Mouse (Mus musculus): ENCODE data around the gene Gpr146. TPM values are rescaled to one million over a fixed set of nuclear protein-coding genes. Genes with fewer than 3 reads are reported as not detected.

Gpr146 gene
- total RNA-seq, 2 experiments from 2014 or later, result 41.8 to 46.5 TPM

DNA sequence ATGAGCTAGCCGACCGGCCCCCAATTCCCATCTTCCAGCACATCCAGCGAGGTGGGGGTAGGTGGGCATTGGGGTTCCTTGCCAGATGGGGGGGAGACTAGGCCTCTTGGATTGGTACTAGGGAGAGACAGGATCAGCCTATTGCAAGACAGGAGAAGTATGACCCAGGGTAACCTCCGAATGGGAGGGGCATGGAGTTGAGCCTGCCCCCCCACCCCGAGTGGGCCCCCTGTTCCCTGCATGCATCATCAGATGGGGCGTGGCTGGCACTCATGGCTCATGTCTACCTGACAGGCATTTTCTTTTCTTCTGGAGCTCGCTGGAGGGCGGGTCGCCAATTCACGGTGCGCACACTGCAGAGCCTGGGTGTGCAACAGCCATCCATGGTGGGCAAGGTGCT lies 23.6 kb upstream of the Gpr146 start:
- DNase-seq, result no peak
- intact Hi-C loops (cut with DNase I), result loop anchor here (2.0 kb wide), 1 partner anchor 71 kb away; no protein-coding TSS in a partner anchor

DNA sequence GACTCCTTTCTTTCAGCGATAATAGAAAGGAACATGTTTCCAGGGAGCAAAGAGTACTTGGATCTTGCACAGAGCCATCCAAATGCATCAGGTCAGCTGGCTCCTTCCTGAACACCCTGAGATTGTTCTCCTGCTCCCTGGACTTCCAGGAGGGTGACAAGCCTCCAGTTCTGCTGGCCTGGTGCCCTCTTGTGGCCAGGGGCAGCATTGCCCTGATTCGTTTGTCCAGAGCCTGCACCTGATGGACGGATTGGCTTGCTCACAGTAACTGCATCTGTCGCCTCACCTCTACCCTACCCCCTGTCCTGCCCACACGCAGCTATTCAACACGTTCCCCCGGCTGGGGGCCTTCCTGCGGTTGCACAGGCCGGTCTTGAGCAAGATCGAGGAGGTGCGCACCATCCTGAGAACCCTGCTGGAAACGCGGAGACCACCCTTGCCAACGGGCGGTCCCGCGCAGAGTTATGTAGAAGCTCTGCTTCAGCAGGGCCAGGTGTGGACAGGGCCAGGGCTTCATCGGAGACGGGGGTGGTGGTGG lies 22.2 kb upstream of the Gpr146 start:
- intact Hi-C loops (cut with DNase I), result loop anchor here (1.0 to 2.0 kb wide), 2 partner anchors 23 to 73 kb away; no protein-coding TSS in a partner anchor
- peak; percentile 82 to 90 for DNase-seq

DNA sequence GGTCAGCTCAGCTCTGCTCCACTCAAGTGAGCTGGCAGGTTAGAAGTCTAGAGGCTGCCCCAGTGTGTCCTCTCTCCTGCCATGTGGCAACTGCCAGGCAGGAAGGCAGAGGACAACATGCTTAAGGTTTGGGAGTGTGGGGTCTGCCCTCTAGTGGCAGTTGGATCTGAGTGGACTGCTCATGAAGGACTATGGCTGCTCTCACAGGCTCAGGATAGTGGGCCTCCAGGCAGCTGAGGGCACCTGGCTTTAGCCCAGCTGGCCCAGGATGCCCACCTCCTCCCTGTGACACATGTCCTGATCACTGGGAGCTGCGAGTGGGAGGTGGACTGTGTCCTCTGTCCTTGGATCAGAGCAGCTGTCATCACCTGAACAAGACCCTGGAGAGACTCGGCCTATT lies 18.8 kb upstream of the Gpr146 start:
- DNase-seq, result peak; percentile 48 to 63
- intact Hi-C loops (cut with DNase I), result no loop called here

DNA sequence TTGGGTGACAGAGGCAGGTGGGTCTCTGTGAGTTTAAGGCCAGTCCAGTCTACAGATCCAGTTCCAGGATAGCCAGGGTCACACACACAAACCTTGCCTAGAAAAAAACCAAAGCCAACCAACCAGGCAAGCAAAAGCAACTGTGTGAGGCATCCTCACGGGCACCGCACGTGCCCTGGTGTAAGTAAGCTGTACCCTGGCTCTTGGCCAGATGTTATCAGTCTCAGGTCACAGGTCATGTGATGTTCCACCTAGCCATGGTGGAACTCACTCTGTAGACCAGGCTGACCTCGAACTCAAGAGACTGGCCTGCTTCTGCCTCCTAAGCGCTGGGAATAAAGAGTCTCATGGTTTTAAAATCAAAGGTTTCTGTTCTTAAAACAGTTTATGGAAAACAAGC lies 18.3 kb upstream of the Gpr146 start:
- no peak for DNase-seq
- intact Hi-C loops (cut with DNase I), result no loop called here

DNA sequence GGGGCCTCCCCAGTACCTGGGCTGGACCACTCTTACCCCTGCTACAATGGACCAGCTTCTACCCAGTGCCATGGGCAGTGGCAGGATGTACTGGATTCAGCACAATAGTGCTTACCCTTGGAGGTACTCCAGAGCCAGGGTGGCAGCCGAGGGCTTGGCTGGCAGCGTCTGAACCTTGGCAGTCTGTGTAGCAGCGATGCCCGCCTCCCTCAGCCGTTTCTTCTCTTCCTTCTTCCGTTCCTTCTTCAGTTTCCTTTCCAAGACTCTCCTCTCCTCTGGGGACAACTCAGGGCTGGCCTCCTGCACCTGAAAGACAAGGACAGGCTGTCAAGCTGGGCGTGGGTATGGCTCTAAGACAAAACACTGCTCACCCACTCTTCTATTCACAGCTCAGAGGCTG lies 13.6 kb upstream of the Gpr146 start:
- DNase-seq, result no peak
- intact Hi-C loops (cut with DNase I), result loop anchor here (1.0 to 2.0 kb wide), 3 partner anchors 34 to 140 kb away; no protein-coding TSS in a partner anchor

DNA sequence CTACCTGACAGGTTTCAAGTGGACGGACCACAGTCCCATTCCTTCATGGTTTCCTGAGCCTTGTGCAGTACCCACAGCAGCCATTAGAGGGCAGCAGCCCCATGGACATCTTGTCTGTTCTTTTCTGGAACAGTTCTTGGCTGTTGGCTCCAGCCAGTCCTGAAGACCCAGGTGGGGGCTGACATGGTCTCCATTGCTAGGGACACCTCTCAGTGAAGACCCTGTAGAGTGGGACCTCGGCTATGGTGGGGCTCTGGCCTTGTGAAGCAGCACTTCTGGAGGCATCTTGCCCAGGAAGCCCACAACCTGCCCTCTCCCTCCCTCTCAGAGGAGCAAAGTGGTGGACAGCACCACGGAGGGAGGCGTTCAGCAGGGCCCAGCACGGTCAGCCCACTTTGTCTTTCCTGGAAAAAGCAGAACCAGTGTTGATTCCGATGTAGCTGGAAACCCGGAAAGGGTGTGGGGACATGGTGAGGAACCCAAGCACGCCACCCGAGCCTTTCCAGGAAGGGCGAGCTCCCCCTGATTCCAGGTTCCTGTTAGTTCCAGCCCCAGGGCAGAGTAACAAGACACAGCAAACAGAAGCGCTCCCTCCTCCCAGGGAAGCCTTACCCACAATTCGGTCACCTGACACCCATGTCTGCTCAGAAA lies 13.1 kb upstream of the Gpr146 start:
- intact Hi-C loops (cut with DNase I), result loop anchor here (1.0 to 2.0 kb wide), 3 partner anchors 34 to 140 kb away; no protein-coding TSS in a partner anchor
- peak; percentile 91 to 95 for DNase-seq

DNA sequence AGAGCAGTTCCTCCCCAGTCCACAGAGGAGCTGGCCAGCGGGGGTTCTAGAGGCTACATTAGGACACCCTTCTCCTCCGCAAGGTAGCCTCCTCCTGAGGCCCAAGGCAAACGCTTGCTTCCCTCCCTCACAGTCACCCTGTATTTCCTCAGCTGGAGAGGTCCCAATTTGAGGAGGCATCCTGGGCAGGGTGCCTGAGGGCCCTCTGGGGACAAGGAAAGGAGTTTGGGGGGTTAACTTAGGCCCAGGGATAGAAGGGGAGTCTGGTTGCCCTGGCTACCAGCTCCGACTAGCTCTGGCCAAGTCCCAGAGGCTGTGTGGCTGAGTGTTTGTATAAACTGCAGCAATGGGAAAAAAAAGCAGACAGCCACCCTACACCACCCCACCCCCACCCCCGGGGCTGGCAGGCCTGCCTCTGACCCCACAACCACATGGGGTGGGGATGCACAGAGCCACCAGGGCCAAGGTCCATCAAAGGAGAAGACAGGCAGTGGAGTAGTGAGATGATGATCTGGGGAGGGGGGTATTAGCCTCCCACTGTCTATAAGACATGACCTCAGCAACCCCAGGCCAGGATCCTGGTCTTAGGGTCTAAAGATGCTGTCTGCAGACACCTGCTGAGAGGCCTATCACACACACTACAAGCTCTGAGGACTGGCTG lies 12.5 kb upstream of the Gpr146 start:
- DNase-seq, result peak in 1 of 2 experiments; percentile 54
- intact Hi-C loops (cut with DNase I), result loop anchor here (1.0 to 2.0 kb wide), 3 partner anchors 33 to 139 kb away; no protein-coding TSS in a partner anchor

DNA sequence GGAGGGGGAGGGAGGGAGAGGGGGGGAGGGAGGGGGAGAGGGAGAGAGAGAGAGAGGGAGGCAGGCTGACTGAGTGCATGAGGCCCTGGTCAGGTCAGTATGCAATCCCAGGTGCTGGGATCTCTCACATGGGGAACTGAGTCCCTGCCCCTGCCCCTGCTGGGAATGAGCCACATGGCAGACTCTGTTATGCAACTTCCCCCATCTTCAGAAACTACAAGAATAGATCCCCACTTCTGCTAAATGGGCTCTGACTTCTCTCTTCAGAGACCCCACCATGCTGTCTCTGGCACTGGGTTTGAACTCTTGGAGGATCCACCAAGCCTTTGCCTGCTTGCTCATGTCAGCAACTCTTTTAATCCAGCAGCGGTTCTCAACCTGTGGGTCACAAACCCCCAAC lies 11.7 kb upstream of the Gpr146 start:
- intact Hi-C loops (cut with DNase I), result loop anchor here (2.0 kb wide), 1 partner anchor 101 kb away; no protein-coding TSS in a partner anchor

DNA sequence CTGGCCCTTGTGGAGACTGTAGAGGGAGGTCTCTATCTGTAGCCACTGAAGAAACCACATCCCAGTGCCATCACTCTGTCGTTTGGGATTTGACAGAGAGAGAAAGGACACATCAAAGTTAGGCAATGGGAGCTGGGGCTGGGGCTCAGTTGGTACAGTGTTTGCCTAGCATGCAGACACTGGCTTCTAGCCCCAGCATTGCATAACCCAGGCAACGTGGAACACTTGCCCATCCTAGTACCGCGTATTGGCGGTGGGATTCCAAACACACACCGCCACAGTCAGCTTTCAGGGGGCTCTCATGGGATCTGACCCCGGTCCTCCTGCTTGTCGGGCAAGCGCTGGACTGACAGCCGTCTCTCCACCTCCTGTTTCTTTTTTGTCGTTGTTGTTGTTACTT lies 11.0 kb upstream of the Gpr146 start:
- no peak for DNase-seq
- intact Hi-C loops (cut with DNase I), result no loop called here

More for the DNA sequence above, 11.7 kb upstream of the Gpr146 start:
- DNase-seq, result no peak

DNA sequence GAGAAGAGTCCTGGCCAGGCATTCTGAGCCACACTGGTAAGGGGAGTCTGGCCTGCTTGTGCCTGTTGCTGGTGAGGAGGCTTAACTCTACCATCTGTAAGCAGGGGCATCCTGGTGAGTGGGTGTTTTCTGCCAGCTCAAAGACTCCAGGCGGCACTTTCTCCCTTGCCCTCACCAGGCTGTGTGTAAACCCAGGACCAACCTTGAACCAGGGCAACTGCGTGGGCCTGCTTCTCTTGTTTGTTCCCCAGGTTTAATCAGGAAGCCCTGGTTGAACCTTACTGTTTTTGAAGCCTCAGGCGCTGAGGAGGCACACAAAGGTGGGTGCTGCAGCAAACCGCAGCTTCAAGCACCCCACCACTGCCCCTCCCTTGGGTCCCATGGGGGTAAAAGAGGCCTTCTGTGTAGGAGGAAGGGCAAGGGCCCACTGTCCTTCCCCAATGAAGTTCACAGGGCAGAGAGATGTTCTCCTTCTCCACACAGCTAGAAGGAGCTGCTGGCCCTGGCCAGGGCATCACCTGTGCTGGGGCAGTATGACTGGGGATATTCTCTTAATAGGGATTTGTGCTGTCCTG lies 9.5 kb upstream of the Gpr146 start:
- DNase-seq, result no peak
- intact Hi-C loops (cut with DNase I), result loop anchor here (2.0 kb wide), 1 partner anchor 15 kb away; no protein-coding TSS in a partner anchor

DNA sequence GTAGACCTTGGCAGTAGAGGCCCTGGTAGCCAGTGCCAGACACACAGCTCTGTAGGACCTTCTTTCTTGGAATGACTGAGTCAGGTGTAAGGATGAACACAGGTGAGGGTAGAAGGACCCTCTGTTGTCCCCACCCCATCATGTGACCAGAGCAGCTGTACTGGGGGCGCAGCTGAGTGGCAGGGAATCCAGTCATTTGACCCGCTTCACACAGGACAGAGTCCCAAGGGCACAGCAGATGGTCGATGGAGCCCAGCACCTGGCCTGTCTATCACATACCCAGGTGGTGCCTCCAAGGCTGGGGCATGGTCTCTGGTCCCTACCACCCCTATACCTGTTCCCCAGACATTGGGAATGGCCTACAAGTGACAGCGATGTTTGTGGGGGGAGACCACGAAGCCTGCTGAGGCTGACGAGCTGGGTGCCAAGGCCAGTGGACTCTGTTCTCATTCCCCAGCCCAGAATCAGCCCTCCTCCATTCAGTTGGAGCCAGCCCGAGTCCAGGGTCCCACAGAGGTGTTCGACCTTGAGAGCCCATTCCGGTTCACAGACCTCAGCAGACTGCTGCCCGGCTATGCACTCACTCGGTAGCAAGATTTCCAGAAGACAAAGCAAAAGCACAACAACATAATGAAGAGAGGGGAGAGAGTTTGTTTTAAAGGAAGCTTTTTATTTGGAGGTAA lies 8.7 kb upstream of the Gpr146 start:
- intact Hi-C loops (cut with DNase I), result loop anchor here (2.0 kb wide), 1 partner anchor 14 kb away; no protein-coding TSS in a partner anchor
- DNase-seq, result no peak

DNA sequence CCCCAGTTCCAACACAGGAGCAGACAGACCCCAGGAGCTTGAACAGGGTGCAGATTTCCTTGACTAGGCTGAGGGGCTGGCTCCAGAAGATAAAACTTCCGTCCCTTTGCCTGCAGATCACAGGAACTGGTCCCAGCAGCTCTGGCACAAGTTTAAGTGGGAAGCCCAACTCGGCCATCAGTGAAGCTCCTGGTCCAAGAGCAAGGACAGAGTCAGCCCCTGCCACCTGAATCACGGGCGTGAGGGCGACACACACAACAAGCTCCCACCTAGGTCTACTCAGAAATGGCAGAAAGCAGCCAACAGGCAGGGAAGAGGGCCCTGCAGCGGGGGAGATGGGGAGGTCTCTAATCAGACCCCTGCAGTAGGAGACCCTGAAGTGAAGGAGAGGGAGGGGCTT lies 7.2 kb upstream of the Gpr146 start:
- intact Hi-C loops (cut with DNase I), result no loop called here

DNA sequence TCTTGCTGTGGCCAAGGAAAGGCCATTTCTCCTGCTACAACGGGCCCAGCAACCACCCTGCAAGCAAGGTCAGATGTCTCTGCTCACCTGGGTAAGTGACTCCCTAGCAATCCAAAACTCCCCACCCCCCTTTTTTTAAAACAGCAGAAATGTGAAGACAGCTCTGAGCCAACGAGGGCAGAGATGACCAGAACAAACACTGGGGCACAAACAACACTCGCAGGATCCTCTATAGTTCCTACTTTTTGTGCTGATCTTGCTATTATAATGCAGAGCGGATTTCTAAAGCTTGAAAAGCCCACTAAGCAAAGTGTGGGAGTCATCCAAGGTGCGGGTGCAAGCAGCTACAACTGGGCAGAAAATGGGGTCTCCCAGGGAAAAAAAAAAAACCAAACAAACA lies 6.4 kb upstream of the Gpr146 start:
- intact Hi-C loops (cut with DNase I), result no loop called here

More for the DNA sequence above, 7.2 kb upstream of the Gpr146 start:
- DNase-seq, result no peak

DNA sequence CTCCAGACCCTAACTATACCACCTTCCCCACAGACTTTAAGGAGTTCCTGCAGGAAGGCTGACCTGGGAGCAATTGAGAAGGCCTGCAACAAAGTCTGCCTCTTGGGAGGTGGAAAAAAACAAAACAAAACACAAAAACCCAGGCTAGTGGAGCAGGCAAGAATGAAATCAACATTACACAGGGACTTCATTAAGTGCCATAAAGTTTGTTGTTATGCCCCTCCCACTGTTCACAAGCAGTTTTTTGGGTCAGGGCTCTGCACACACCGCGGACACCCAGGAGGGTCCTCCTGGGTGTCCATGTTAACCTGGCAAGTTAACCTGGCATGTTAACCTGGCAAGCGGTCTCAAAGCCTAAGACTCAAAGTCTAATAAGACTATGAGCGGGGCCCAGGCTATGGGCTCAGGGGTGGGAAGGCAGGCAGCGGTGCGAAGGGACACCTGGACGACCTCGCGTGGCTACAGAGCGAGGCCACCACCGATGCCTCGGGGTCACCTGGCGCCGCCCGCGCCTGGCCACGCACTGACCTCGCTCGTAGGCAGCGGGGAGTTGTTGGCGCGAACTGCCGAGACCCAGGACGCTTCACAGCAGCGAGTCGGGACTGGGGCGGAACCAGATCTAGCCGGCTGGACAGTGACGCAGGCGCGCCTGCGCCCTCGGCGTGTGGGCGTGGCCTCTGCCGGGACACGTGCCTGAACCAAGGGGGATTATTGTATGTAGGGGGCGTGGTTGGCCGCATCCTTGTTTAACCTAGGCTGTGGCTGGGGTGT lies 5.7 kb upstream of the Gpr146 start:
- DNase-seq, result peak; percentile 92 to 94
- intact Hi-C loops (cut with DNase I), result no loop called here

More for the DNA sequence above, 6.4 kb upstream of the Gpr146 start:
- DNase-seq, result no peak

DNA sequence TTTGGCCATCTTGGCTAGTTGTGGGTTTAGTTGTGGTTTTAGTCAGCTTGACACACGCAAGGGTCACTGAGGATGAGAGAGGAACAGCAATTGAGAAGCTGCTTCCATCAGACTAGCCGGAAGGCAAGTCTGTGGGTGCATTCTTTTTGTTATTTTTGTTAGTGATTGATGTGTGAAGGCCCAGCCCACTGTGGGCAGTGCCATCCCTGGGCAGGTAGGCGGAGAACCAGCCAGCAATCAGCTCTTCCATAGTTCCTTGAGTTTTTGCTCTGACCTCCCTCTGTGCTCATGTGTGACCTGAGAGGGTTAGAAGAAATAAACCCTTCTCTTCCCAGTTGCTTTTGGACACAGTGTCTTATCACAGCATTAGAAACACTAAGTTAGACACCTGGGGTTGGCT lies 4.4 kb upstream of the Gpr146 start:
- no peak for DNase-seq

DNA sequence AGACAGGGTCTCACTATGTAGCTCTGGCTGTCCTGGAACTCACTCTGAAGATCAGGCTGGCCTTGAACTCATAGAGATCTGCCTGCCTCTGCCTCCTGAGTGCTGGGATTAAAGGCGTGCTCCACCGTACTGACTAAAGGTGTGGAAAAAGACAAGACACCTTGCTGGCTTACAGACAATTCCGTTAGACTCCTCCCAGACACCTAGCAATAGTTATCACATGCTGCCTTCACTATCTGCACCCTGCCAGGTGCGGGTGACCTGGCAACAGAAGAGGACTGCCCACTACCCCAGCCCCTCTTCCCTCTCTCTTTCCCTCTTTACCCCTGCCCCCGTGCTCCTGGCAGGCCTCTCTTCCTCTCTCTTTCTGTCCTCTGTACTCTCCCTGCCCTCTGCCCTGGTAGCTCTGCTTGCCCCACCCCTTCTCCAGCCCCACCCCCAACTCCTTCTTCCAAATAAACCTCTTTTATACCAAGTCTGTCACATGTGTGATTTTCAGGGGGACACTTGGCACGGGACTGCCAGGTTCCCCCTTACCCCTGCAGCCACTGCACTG lies 3.5 kb upstream of the Gpr146 start:
- DNase-seq, result no peak
- intact Hi-C loops (cut with DNase I), result no loop called here

More for the DNA sequence above, 4.4 kb upstream of the Gpr146 start:
- intact Hi-C loops (cut with DNase I), result no loop called here

DNA sequence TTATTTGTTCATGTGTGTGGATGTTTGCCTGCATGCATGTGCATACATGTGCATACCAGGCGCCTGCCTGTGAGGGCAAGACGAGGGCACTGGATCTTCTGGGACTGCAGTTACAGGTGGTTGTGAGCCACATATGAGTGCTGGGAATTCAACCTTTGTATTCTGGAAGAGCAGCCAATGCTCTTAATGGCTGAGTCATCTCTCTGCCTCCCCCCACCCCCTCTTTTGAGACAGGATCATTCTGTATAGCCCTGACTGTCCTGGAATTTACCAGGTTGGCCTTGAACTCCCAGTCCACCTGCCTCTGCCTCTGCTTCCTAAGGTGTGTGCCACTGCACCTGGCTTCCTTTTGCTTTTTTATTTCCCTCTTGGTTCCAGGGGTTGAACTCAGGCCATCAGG lies 2.7 kb upstream of the Gpr146 start:
- intact Hi-C loops (cut with DNase I), result no loop called here
- DNase-seq, result no peak

DNA sequence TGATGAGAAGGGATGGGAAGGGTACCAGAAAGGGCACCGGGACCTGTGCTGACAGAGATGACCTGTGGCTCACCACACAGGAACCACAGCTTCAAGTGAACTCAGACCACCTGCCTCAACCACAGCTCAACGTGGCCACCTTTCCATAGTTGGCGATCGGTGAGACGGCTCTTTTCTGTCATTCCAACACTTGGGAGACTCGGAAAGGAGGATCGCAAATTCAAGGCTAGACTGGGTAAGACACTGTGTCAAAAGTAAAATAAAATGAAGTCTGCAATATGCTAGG lies 717 bp downstream of the Gpr146 start:
- intact Hi-C loops (cut with DNase I), result no loop called here
- DNase-seq, result no peak

DNA sequence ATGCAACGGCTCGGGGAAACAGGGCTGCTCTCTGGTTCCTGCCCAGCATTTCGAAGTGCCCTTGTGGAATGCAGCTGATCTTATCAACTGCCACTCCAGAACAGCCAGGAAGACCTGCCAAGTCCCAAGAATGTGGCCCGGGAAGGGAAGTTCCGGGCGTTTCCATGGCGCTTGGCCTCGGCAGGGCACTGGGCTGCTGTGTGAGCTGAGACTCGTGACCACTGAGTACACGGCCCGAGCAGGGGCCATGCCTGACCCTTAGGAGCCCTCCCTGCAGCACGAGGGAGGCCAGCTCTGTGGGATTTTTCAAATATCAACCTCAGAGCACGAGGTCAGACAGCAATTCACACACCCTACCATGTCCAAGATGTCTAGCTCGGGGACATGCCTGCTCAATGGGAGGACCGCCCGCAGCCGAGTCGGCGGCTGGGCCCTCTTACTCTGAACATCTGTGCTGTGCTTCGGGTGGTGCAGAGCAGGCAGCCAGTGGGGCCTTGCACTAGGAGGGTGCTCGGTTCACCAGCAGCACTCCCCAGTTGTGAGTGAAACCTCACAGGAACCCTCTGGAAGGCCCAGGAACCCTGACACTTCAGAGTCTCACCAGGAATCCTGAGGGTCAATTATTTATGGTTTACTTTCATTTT lies 1.6 kb downstream of the Gpr146 start:
- intact Hi-C loops (cut with DNase I), result no loop called here
- DNase-seq, result peak; percentile 74 to 84
